Mouse (Mus musculus): ENCODE measurements around the gene Fbln2. TPM values are rescaled to one million over a fixed set of nuclear protein-coding genes. Genes with fewer than 3 reads are reported as not detected.

Gene Fbln2
- total and polyA plus RNA-seq, 3 experiments: 0.81 TPM; not detected in 2

DNA sequence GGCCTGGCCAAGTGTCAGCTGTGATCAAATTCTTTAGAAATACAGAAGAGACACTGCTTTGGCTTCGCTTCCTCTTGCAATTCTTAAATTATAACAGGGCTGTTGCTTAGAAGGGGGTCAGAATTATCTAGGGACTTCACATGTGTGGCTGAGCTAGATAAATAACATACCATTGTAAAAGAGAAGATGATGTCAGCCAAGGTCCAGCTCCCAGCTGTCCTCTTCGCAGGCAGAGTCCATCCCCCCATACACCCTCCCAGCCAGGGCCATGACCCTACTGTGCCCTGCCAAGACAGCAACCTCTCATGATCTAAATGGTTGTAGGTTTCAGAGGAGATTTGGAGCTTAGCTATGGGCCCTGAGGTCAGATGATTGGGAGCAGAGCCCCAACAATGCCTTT is 28.3 kb upstream of the Fbln2 start:
- Histone ChIP-seq H3K27me3 (replicated peaks) (peaks cover 98% of the 10 kb centered on the region), H3K36me3 (replicated peaks in 1 of 2; ENCODE audit: control insufficient read depth in 1 of 2, insufficient read depth in 1 of 2, low read length in 1 of 2) (no peaks in the 10 kb centered on the region), H3K9me3 (replicated peaks; ENCODE audit: low read length) (no peaks in the 10 kb centered on the region), H3K9ac (ENCODE audit: insufficient read depth, low read depth) (no peak overlapping the region), H3K27ac (ENCODE audit: insufficient read depth, low read depth) (no peak overlapping the region), H3K4me1 (ENCODE audit: control insufficient read depth in 1 of 2, insufficient read depth in 2 of 2) (no peaks in the 10 kb centered on the region), H3K79me2 (replicated peaks; ENCODE audit: control insufficient read depth, extremely low read depth, insufficient read depth, poor library complexity, severe bottlenecking) (no peaks in the 10 kb centered on the region), H3K4me3 (replicated peaks in 1 of 3; ENCODE audit: low read depth in 2 of 3, low read length in 2 of 3, poor library complexity in 1 of 3) (no peak overlapping the region), H3K4me2 (ENCODE audit: insufficient read depth, low read depth, poor library complexity, severe bottlenecking) (no peak overlapping the region)
- TF ChIP-seq RAD21 (IDR thresholded peaks at IDR 0.05; ENCODE audit: low read depth, low read length) (no peak), CHD2 (IDR thresholded peaks at IDR 0.05; ENCODE audit: low read length) (no peak), JUND (conservative IDR thresholded peaks at IDR 0.05; ENCODE audit: low read depth, low read length) (no peak), KAT2A (IDR thresholded peaks at IDR 0.05; ENCODE audit: insufficient replicate concordance, low read length) (no peak), MAX (IDR thresholded peaks at IDR 0.05; ENCODE audit: low read length) (no peak), NRF1 (IDR thresholded peaks at IDR 0.05; ENCODE audit: low read depth, low read length) (no peak), ETS1 (conservative IDR thresholded peaks at IDR 0.05; ENCODE audit: low read depth, low read length) (no peak), MXI1 (IDR thresholded peaks at IDR 0.05; ENCODE audit: low read depth, low read length) (no peak)
- dilution Hi-C loops (cut with MboI; ENCODE audit: extremely low pct_ligation_motif_present, extremely low pct_unique_long_range_greater_than_20kb, low sequenced_read_pairs) (no loop called here), in situ Hi-C loops (cut with MboI; ENCODE audit: low pct_ligation_motif_present, low pct_unique_long_range_greater_than_20kb, low sequenced_read_pairs) (no loop called here)
- no peak for DNase-seq (ENCODE audit: extremely low read depth)

DNA sequence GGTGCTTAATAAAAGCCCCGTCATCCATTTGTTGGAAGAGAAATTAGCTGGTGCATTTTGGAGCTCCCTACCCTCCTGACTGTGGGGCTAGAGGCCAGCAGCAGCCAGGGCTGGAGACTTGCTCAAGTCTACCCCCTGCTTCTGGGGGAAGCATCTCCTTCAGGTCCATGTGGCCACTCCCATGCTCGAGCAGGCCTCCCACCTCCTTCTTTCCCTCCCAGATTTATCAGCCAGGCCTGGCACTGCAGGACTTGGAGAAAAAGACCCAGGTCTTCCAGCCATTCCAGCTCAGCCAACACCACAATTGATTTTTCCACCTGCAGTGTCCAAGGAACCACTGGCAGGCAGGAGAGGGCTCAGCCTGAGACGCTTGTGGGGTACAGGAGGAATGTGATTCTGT is 27.5 kb upstream of the Fbln2 start:
- DNase-seq (ENCODE audit: extremely low read depth): no peak
- no peak for TF ChIP-seq NRF1 (IDR thresholded peaks at IDR 0.05; ENCODE audit: low read depth, low read length)
- no peak for TF ChIP-seq ELF1 (IDR thresholded peaks at IDR 0.05; ENCODE audit: low read depth, low read length)
- no peak for TF ChIP-seq MAFK (IDR thresholded peaks at IDR 0.05; ENCODE audit: insufficient replicate concordance, low read length)
- no peak for TF ChIP-seq UBTF (IDR thresholded peaks at IDR 0.05; ENCODE audit: low read depth, low read length)
- TF ChIP-seq JUN (IDR thresholded peaks at IDR 0.05; ENCODE audit: insufficient read depth, low read depth, low read length): no peak
- no peak for TF ChIP-seq JUND (conservative IDR thresholded peaks at IDR 0.05; ENCODE audit: low read depth, low read length)
- Histone ChIP-seq H3K36me3 (replicated peaks in 1 of 2; ENCODE audit: control insufficient read depth in 1 of 2, insufficient read depth in 1 of 2, low read length in 1 of 2) (no peaks in the 10 kb centered on the region), H3K27me3 (replicated peaks) (peaks cover 98% of the 10 kb centered on the region), H3K9ac (ENCODE audit: insufficient read depth, low read depth) (no peak overlapping the region), H3K79me2 (replicated peaks; ENCODE audit: control insufficient read depth, extremely low read depth, insufficient read depth, poor library complexity, severe bottlenecking) (no peaks in the 10 kb centered on the region), H3K4me1 (ENCODE audit: control insufficient read depth in 1 of 2, insufficient read depth in 2 of 2) (no peaks in the 10 kb centered on the region), H3K4me3 (replicated peaks in 1 of 3; ENCODE audit: low read depth in 2 of 3, low read length in 2 of 3, poor library complexity in 1 of 3) (no peak overlapping the region), H3K9me3 (replicated peaks; ENCODE audit: low read length) (no peaks in the 10 kb centered on the region), H3K27ac (ENCODE audit: insufficient read depth, low read depth) (no peak overlapping the region), H3K4me2 (ENCODE audit: insufficient read depth, low read depth, poor library complexity, severe bottlenecking) (no peak overlapping the region)
- dilution Hi-C loops (cut with MboI; ENCODE audit: extremely low pct_ligation_motif_present, extremely low pct_unique_long_range_greater_than_20kb, low sequenced_read_pairs) (no loop called here), in situ Hi-C loops (cut with MboI; ENCODE audit: low pct_ligation_motif_present, low pct_unique_long_range_greater_than_20kb, low sequenced_read_pairs) (no loop called here)

- Histone ChIP-seq H3K27me3 (replicated peaks) (peaks cover 98% of the 10 kb centered on the region), H3K9ac (ENCODE audit: insufficient read depth, low read depth) (no peak overlapping the region), H3K27ac (ENCODE audit: insufficient read depth, low read depth) (no peak overlapping the region), H3K36me3 (replicated peaks in 1 of 2; ENCODE audit: control insufficient read depth in 1 of 2, insufficient read depth in 1 of 2, low read length in 1 of 2) (no peaks in the 10 kb centered on the region), H3K4me2 (ENCODE audit: insufficient read depth, low read depth, poor library complexity, severe bottlenecking) (no peak overlapping the region), H3K9me3 (replicated peaks; ENCODE audit: low read length) (no peaks in the 10 kb centered on the region), H3K4me1 (ENCODE audit: control insufficient read depth in 1 of 2, insufficient read depth in 2 of 2) (no peaks in the 10 kb centered on the region), H3K4me3 (replicated peaks in 1 of 3; ENCODE audit: low read depth in 2 of 3, low read length in 2 of 3, poor library complexity in 1 of 3) (no peak overlapping the region), H3K79me2 (replicated peaks; ENCODE audit: control insufficient read depth, extremely low read depth, insufficient read depth, poor library complexity, severe bottlenecking) (no peaks in the 10 kb centered on the region)
- DNase-seq (ENCODE audit: extremely low read depth): no peak
- dilution Hi-C loops (cut with MboI; ENCODE audit: extremely low pct_ligation_motif_present, extremely low pct_unique_long_range_greater_than_20kb, low sequenced_read_pairs) (no loop called here), in situ Hi-C loops (cut with MboI; ENCODE audit: low pct_ligation_motif_present, low pct_unique_long_range_greater_than_20kb, low sequenced_read_pairs) (no loop called here)
- no peak for TF ChIP-seq NRF1 (IDR thresholded peaks at IDR 0.05; ENCODE audit: low read depth, low read length)
- TF ChIP-seq JUND (conservative IDR thresholded peaks at IDR 0.05; ENCODE audit: low read depth, low read length): no peak
- no peak for TF ChIP-seq ZNF384 (IDR thresholded peaks at IDR 0.05; ENCODE audit: low read depth, low read length)
- no peak for TF ChIP-seq ZC3H11A (IDR thresholded peaks at IDR 0.05; ENCODE audit: low read depth, low read length)
- no peak for TF ChIP-seq MYC (IDR thresholded peaks at IDR 0.05; ENCODE audit: low read depth, low read length)
- TF ChIP-seq CHD2 (IDR thresholded peaks at IDR 0.05; ENCODE audit: low read length): no peak
- no peak for TF ChIP-seq POLR2AphosphoS2 (IDR thresholded peaks at IDR 0.05; ENCODE audit: low read depth, low read length)
- no peak for TF ChIP-seq ELF1 (IDR thresholded peaks at IDR 0.05; ENCODE audit: low read depth, low read length)
- no peak for TF ChIP-seq GABPA (IDR thresholded peaks at IDR 0.05; ENCODE audit: insufficient replicate concordance, low read depth, low read length)
- no peak for TF ChIP-seq RAD21 (IDR thresholded peaks at IDR 0.05; ENCODE audit: low read depth, low read length)
- TF ChIP-seq JUN (IDR thresholded peaks at IDR 0.05; ENCODE audit: insufficient read depth, low read depth, low read length): no peak
- no peak for TF ChIP-seq KAT2A (IDR thresholded peaks at IDR 0.05; ENCODE audit: insufficient replicate concordance, low read length)
- TF ChIP-seq IRF4 (IDR thresholded peaks at IDR 0.05; ENCODE audit: low read depth, low read length): no peak
- TF ChIP-seq CHD1 (IDR thresholded peaks at IDR 0.05; ENCODE audit: low read depth, low read length): no peak
These were observed 26.8 kb upstream of the Fbln2 start for GRCm38 (mm10) chr6:91185502-91185901.

Data from CH12.LX (cell line).